Mouse (Mus musculus) myocyte (in vitro differentiated cells): ENCODE measurements at regions not wholly inside any gene's neighbourhood (a gene's known extent, or its start where the extent isn't known, plus 50 kb on each side); places are given as distances from the start of the nearest gene placed in this dataset.

Experiments used
- H3K27me3 ChIP-seq: one replicate; pipeline ENCODE4 v1.6.1; 2011; ENCODE audit not compliant: control insufficient read depth, insufficient read depth, insufficient read length
- H3K36me3 ChIP-seq: one replicate; pipeline ENCODE4 v1.6.1; 2011; ENCODE audit not compliant: control insufficient read depth, insufficient read depth
- H3K4me2 ChIP-seq: one replicate; pipeline ENCODE4 v1.6.1; 2011; ENCODE audit warnings: low read depth, control low read depth
- H3K4me3 ChIP-seq: one replicate; pipeline ENCODE4 v1.5.1; 2011; ENCODE audit warnings: mild to moderate bottlenecking, control low read depth, moderate library complexity
- H3K79me2 ChIP-seq: one replicate; pipeline ENCODE4 v1.6.1; 2011; ENCODE audit not compliant: control insufficient read depth, insufficient read depth
- H3ac ChIP-seq: one replicate; pipeline ENCODE4 v1.6.1; 2011; ENCODE audit not compliant: control insufficient read depth, insufficient read length
- E2F4 ChIP-seq: IDR thresholded peaks from one replicate; pipeline ENCODE4 v1.6.1; 2011; ENCODE audit warnings: mild to moderate bottlenecking, control low read depth, moderate library complexity; ENCODE audit not compliant: insufficient read depth
- MYOD1 ChIP-seq, 3 experiments: IDR thresholded peaks; one replicate each; pipeline ENCODE4 v1.6.1; 2011; ENCODE audit warnings: control low read depth in 2 of 3, low read depth in 2 of 3, mild to moderate bottlenecking in 2 of 3, moderate library complexity in 1 of 3; ENCODE audit not compliant: insufficient read length in 2 of 3, control insufficient read depth in 1 of 3
- REST ChIP-seq: IDR thresholded peaks from one replicate; pipeline ENCODE4 v1.6.1; 2011; ENCODE audit warnings: mild to moderate bottlenecking, control low read depth, moderate library complexity; ENCODE audit not compliant: insufficient read depth, insufficient read length
- SRF ChIP-seq: IDR thresholded peaks from one replicate; pipeline ENCODE4 v1.6.1; 2011; ENCODE audit warnings: low read depth; ENCODE audit not compliant: control insufficient read depth, insufficient read length
- TCF12 ChIP-seq: IDR thresholded peaks from one replicate; pipeline ENCODE4 v1.6.1; 2011; ENCODE audit warnings: mild to moderate bottlenecking, control low read depth; ENCODE audit not compliant: poor library complexity, insufficient read depth, severe bottlenecking
- TCF3 ChIP-seq: IDR thresholded peaks from one replicate; pipeline ENCODE4 v1.6.1; 2011; ENCODE audit warnings: low read depth, control low read depth; ENCODE audit not compliant: insufficient read length

DNA sequence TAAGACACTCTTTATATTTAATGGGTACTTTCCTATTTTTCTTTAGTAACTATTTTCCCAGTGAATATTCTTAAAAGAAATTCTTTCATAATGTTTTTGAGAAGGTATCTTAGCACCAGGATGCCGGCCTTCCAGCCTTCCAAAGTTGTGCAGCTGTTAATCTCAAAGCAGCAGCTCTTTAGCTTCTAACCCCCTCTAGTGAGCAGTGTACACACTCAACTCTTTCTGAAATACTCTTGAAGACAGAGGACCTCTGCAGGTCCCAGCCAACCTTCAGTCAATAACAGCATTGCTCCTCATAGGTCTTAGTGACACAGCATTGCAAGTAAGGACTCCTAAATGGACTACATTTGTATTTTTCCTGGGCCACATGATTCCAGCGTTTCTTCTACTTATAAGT is 55.2 kb upstream of the Gm34302 start:
- Histone ChIP-seq H3K4me2 (no peak overlapping the region), H3K79me2 (no peaks in the 10 kb centered on the region)
- no peak for TF ChIP-seq TCF3

DNA sequence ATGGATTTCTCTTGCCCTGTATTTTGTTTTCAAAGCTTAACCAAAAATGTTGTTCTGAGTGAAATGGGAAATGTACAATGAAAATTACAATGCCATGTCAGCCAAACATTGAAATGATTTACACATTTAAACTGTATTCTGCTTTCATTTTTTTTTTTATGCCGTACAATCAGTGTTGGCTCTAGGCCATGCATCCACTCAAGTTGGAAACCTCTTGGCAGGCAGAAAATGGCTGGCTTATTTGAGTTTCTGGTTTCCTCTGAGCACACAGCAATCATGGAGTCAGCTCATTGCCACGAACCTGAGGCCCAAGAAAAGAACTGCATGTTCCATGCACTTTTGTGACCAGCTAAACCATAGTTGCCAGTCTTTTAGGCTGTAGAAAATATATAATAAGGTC is 50.5 kb upstream of the Gm34302 start:
- no peak overlapping the region for H3K4me2 ChIP-seq
- TF ChIP-seq SRF (no peak), MYOD1 (IDR thresholded peaks at IDR 0.05; ENCODE audit: control insufficient read depth in 1 of 3, insufficient read length in 2 of 3, low read depth in 2 of 3) (no peak), E2F4 (no peak), TCF12 (no peak), REST (no peak)
- H3K4me3 ChIP-seq, result no peak overlapping the region
- H3K36me3 ChIP-seq, result no peaks in the 10 kb centered on the region
- H3K27me3 ChIP-seq, result no peaks in the 10 kb centered on the region
- H3K79me2 ChIP-seq, result no peaks in the 10 kb centered on the region
- no peak overlapping the region for H3ac ChIP-seq

More for the DNA sequence above, 55.2 kb upstream of the Gm34302 start:
- Histone ChIP-seq H3K27me3 (no peaks in the 10 kb centered on the region), H3ac (no peak overlapping the region), H3K4me3 (no peak overlapping the region), H3K36me3 (no peaks in the 10 kb centered on the region)
